Mouse (Mus musculus): ENCODE measurements at regions not wholly inside any gene's neighbourhood (a gene's known extent, or its start where the extent isn't known, plus 50 kb on each side); places are given as distances from the start of the nearest gene placed in this dataset.

DNA sequence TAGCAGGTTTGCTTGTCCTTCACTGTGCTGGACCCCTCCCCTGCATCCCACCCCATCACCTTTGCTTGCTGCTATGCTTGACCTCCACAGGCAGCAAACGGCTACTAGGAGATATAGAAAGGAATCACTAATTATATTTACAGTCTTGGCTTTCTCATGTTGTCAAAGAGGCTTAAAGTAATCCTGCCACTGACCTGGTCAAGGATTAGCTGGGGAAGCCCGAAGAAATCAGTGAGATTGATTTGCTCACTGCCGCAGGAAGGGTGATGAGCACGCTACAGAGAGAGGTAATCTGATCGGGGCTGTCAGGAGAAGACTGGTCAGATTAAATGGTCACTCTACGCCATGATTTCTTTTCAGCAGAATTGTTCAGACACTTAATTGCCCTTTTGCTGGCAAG, 157.4 kb upstream of the Wdfy3 start:
- DNase-seq (ENCODE audit: extremely low read depth, low read depth, low spot score), result no peak
- Histone ChIP-seq H3K27ac (replicated peaks; ENCODE audit: insufficient read depth, low read depth, low read length) (no peak overlapping the region), H3K9ac (ENCODE audit: low read depth, low read length) (no peak overlapping the region), H3K4me3 (ENCODE audit: insufficient read depth, low read depth, low read length) (no peak overlapping the region), H3K4me1 (ENCODE audit: control insufficient read depth, insufficient read depth, low read length) (no peaks in the 10 kb centered on the region), H3K27me3 (ENCODE audit: control insufficient read depth, insufficient read depth, low read length) (peaks cover 3% of the 10 kb centered on the region; the same call in 1 of the 2 replicates), H3K79me2 (ENCODE audit: control insufficient read depth, insufficient read depth, low read length) (no peaks in the 10 kb centered on the region), H3K36me3 (ENCODE audit: control insufficient read depth, insufficient read depth, low read length) (no peaks in the 10 kb centered on the region)
- WGBS, result 31% methylated on average over 6 of the region's 6 CpGs
- TF ChIP-seq CTCF (IDR thresholded peaks at IDR 0.05; ENCODE audit: low read depth, low read length) (no peak), POLR2A (IDR thresholded peaks at IDR 0.05; ENCODE audit: extremely low read depth, insufficient read depth, low read length) (no peak)

DNA sequence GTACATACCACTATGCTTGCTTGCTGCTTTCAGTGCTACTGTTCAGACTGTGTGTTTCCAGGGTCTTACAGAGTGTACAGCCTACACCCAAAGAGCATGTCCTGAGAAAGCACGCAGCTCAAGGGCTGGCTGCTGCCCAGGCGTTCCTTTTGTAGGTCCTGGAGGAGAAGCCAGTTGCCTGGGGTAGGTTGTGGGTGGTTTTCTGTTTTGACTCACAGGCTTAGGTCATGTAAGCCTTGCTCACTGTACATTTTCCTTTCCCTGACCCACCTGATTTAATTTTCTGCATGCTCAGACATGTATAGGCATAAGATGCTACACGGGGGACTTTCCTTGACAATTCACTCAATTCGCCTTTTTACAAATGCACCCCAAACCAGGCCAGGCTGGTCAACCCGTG, 172.9 kb upstream of the Wdfy3 start:
- H3K79me2 ChIP-seq (ENCODE audit: control insufficient read depth, insufficient read depth, low read length), result no peaks in the 10 kb centered on the region
- no peaks in the 10 kb centered on the region for H3K36me3 ChIP-seq (ENCODE audit: control insufficient read depth, insufficient read depth, low read length)
- H3K27me3 ChIP-seq (ENCODE audit: control insufficient read depth, insufficient read depth, low read length), result no peaks in the 10 kb centered on the region
- no peak for DNase-seq (ENCODE audit: extremely low read depth, low read depth, low spot score)
- WGBS, result 78% methylated on average over 5 of the region's 5 CpGs
- TF ChIP-seq CTCF (IDR thresholded peaks at IDR 0.05; ENCODE audit: low read depth, low read length) (no peak), POLR2A (IDR thresholded peaks at IDR 0.05; ENCODE audit: extremely low read depth, insufficient read depth, low read length) (no peak)
- no peak overlapping the region for H3K4me3 ChIP-seq (ENCODE audit: insufficient read depth, low read depth, low read length)
- H3K27ac ChIP-seq (replicated peaks; ENCODE audit: insufficient read depth, low read depth, low read length), result no peak overlapping the region
- H3K4me1 ChIP-seq (ENCODE audit: control insufficient read depth, insufficient read depth, low read length), result no peaks in the 10 kb centered on the region
- no peak overlapping the region for H3K9ac ChIP-seq (ENCODE audit: low read depth, low read length)

DNA sequence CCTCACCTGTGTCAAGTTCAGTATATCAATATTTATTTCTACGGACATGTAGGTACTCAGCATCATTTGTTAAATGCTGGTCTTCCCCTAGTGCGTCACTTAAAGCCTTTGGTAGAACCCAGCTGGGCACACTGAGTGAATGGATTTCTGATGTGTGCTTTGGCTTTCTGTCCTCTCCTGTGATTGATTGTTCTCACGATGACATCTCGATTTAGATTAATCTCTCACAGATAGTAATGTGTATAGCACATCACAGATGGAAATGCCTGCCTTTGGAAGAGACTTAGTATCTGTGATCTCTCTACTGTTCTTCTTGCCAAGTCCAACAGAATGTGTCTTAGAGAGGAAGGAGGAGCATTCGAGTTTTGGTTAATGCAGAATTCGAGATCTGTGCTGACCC, 175.0 kb upstream of the Wdfy3 start:
- no peaks in the 10 kb centered on the region for H3K36me3 ChIP-seq (ENCODE audit: control insufficient read depth, insufficient read depth, low read length)
- H3K27me3 ChIP-seq (ENCODE audit: control insufficient read depth, insufficient read depth, low read length), result no peaks in the 10 kb centered on the region
- no peaks in the 10 kb centered on the region for H3K4me1 ChIP-seq (ENCODE audit: control insufficient read depth, insufficient read depth, low read length)
- no peak for DNase-seq (ENCODE audit: extremely low read depth, low read depth, low spot score)
- H3K9ac ChIP-seq (ENCODE audit: low read depth, low read length), result no peak overlapping the region
- TF ChIP-seq POLR2A (IDR thresholded peaks at IDR 0.05; ENCODE audit: extremely low read depth, insufficient read depth, low read length), result no peak
- TF ChIP-seq CTCF (IDR thresholded peaks at IDR 0.05; ENCODE audit: low read depth, low read length), result no peak
- no peak overlapping the region for H3K4me3 ChIP-seq (ENCODE audit: insufficient read depth, low read depth, low read length)
- no peaks in the 10 kb centered on the region for H3K79me2 ChIP-seq (ENCODE audit: control insufficient read depth, insufficient read depth, low read length)
- H3K27ac ChIP-seq (replicated peaks; ENCODE audit: insufficient read depth, low read depth, low read length), result no peak overlapping the region
- 76% methylated on average over 6 of the region's 6 CpGs for WGBS

DNA sequence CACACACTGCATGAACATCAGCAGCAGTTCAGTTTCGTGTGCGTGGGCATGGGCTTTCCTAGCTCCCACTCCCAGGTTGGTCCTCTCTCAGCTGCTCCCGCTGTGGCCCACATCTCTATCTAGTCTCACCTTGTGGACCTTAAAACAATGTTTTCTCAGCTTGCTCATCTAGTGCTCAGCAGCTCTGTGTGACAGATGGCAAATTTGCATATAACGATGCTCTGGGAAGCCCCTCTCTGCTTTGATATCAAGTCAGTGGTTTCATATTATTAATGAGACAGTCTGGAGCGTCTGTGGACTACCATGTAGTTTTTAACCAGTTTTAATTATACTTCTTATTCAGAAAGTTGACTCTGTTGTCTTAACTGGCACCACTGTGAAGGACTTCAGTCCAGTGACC, 179.0 kb upstream of the Wdfy3 start:
- 86% methylated on average over 5 of the region's 5 CpGs for WGBS
- H3K27me3 ChIP-seq (ENCODE audit: control insufficient read depth, insufficient read depth, low read length), result no peaks in the 10 kb centered on the region

DNA sequence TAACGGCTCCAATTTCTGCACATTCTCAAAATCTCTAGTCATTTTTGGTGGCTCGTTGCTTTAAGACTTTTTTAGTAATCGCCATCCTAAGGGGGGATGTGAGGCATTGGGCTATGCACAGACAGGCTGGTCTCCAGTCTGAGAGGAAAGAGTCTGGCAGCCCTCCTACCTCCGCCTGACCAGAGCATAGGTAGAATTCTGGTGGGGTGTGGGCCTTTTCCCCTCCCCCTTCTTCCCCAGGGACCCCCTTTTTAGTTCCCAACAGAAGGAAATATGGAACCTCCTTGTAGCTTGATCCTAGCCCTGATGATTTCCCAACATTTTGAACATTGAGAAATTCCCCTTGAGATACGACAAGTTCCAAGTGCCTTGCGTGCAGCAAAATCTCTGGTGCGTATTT, 181.4 kb upstream of the Wdfy3 start:
- no peak for DNase-seq (ENCODE audit: extremely low read depth, low read depth, low spot score)
- no peak overlapping the region for H3K4me3 ChIP-seq (ENCODE audit: insufficient read depth, low read depth, low read length)
- H3K4me1 ChIP-seq (ENCODE audit: control insufficient read depth, insufficient read depth, low read length), result no peaks in the 10 kb centered on the region
- TF ChIP-seq POLR2A (IDR thresholded peaks at IDR 0.05; ENCODE audit: extremely low read depth, insufficient read depth, low read length) (no peak), CTCF (IDR thresholded peaks at IDR 0.05; ENCODE audit: low read depth, low read length) (no peak)
- no peak overlapping the region for H3K27ac ChIP-seq (replicated peaks; ENCODE audit: insufficient read depth, low read depth, low read length)
- no peaks in the 10 kb centered on the region for H3K27me3 ChIP-seq (ENCODE audit: control insufficient read depth, insufficient read depth, low read length)
- WGBS, result 88% methylated on average over 7 of the region's 7 CpGs
- H3K36me3 ChIP-seq (ENCODE audit: control insufficient read depth, insufficient read depth, low read length), result no peaks in the 10 kb centered on the region
- H3K9ac ChIP-seq (ENCODE audit: low read depth, low read length), result no peak overlapping the region
- no peaks in the 10 kb centered on the region for H3K79me2 ChIP-seq (ENCODE audit: control insufficient read depth, insufficient read depth, low read length)

More for the DNA sequence above, 179.0 kb upstream of the Wdfy3 start:
- Histone ChIP-seq H3K9ac (ENCODE audit: low read depth, low read length) (no peak overlapping the region), H3K79me2 (ENCODE audit: control insufficient read depth, insufficient read depth, low read length) (no peaks in the 10 kb centered on the region), H3K4me3 (ENCODE audit: insufficient read depth, low read depth, low read length) (no peak overlapping the region), H3K4me1 (ENCODE audit: control insufficient read depth, insufficient read depth, low read length) (no peaks in the 10 kb centered on the region), H3K27ac (replicated peaks; ENCODE audit: insufficient read depth, low read depth, low read length) (no peak overlapping the region), H3K36me3 (ENCODE audit: control insufficient read depth, insufficient read depth, low read length) (no peaks in the 10 kb centered on the region)
- TF ChIP-seq CTCF (IDR thresholded peaks at IDR 0.05; ENCODE audit: low read depth, low read length), result no peak
- no peak for TF ChIP-seq POLR2A (IDR thresholded peaks at IDR 0.05; ENCODE audit: extremely low read depth, insufficient read depth, low read length)
- no peak for DNase-seq (ENCODE audit: extremely low read depth, low read depth, low spot score)

DNA sequence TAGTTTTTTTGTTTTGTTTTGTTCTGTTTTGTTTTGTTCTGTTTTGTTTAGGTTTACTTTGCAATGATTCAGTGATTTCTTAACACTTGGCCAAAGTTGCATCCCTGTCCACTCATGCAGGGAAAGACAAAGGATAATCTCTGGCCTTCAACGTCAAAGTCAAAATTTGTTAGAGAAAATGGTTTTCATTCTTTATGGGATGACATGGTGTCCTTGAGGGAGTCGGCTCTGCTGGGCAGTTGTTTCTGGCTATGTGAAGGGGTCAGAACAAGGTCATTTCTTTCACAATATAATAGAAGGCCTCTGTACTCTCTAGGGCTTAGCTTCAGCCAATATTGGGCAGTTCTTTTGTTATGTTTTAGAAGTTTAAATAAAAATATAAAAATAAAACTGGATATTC, 184.1 kb upstream of the Wdfy3 start:
- no peak for DNase-seq (ENCODE audit: extremely low read depth, low read depth, low spot score)
- no peaks in the 10 kb centered on the region for H3K4me1 ChIP-seq (ENCODE audit: control insufficient read depth, insufficient read depth, low read length)
- 48% methylated on average over 2 of the region's 2 CpGs for WGBS
- no peak overlapping the region for H3K27ac ChIP-seq (replicated peaks; ENCODE audit: insufficient read depth, low read depth, low read length)
- H3K27me3 ChIP-seq (ENCODE audit: control insufficient read depth, insufficient read depth, low read length), result no peaks in the 10 kb centered on the region
- H3K4me3 ChIP-seq (ENCODE audit: insufficient read depth, low read depth, low read length), result no peak overlapping the region
- TF ChIP-seq CTCF (IDR thresholded peaks at IDR 0.05; ENCODE audit: low read depth, low read length) (no peak), POLR2A (IDR thresholded peaks at IDR 0.05; ENCODE audit: extremely low read depth, insufficient read depth, low read length) (no peak)
- H3K9ac ChIP-seq (ENCODE audit: low read depth, low read length), result no peak overlapping the region
- H3K36me3 ChIP-seq (ENCODE audit: control insufficient read depth, insufficient read depth, low read length), result no peaks in the 10 kb centered on the region
- no peaks in the 10 kb centered on the region for H3K79me2 ChIP-seq (ENCODE audit: control insufficient read depth, insufficient read depth, low read length)
